Mouse (Mus musculus): Measurements from ENCODE around the gene Gm19684. TPM values are rescaled to one million over a fixed set of nuclear protein-coding genes. Genes with fewer than 3 reads are reported as not detected.
"Not testable (repeated sequence)": the region's sequence is repeated elsewhere in the genome, so short reads cannot be mapped to it uniquely, and the experiment has no call there.

Gene Gm19684
- total RNA-seq, 2 experiments from 2014 or later, result not detected

DNA sequence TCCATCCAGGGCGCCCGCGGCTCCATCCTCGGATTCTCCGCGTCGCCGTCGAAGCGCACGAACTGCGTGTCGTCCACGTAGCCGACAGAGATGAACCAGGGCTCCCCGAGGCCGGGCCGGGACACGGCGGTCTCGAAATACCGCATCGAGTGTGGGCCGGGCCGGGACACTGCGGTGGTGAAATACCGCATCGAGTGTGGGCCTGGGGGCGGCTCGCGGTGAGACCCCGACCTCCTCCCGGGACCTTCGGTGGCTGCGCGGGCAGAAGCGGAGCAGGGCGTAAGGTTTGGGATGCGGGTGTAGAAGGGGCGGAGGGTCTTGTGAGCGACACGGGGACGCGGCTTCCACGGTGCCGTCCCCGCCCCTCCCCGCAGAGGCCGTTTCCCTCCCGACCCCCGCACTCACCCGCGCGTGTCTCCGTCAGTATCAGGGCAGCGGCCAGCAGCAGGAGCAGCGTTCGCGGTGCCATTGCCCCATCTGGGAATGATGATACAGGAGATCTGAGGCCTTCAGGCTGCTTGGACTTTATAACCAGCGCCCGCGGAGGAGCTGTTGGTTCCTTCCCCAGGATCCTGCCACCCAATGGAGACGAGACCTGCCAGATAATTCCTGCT is 46.7 kb downstream of the Gm19684 start, which contains the start of gene Gm8909:
TSS of gene Gm8909 (minus strand) at position 499 of the 614 bp plus-strand sequence.
- H3K4me3 ChIP-seq, result no peak within 1 kb of the TSS
- no peak for TF ChIP-seq CTCF (IDR thresholded peaks at IDR 0.05)
- intact Hi-C loops (cut with DNase I), result no loop called here
- DNase-seq (ENCODE audit: extremely low spot score in 1 of 2, low spot score in 2 of 2), result no peak
- H3K27ac ChIP-seq, result no peak within 1 kb of the TSS

DNA sequence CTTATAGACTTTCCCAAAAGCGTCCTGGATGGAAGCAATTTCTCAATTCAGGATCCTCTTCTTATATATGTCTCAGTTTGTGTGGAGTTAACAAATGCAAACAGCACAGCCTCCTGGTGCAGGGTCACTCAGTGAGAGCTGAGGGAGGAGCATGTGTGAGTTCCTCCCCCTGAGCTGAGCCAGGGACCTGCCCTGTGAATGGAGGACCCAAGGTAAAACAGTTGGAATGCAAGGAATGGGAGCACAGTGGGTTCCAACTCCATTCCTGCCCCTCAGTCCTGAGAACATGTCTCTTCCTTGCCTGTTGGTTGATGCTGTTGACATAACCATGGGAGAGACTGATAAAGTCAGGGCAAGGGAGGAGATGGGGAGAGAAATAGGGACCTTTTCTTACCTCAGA is 47.6 kb downstream of the Gm19684 start:
- H3K27ac ChIP-seq; intact Hi-C loops (cut with DNase I); DNase-seq (ENCODE audit: extremely low spot score in 1 of 2, low spot score in 2 of 2); H3K4me3 ChIP-seq: not testable (repeated sequence)

DNA sequence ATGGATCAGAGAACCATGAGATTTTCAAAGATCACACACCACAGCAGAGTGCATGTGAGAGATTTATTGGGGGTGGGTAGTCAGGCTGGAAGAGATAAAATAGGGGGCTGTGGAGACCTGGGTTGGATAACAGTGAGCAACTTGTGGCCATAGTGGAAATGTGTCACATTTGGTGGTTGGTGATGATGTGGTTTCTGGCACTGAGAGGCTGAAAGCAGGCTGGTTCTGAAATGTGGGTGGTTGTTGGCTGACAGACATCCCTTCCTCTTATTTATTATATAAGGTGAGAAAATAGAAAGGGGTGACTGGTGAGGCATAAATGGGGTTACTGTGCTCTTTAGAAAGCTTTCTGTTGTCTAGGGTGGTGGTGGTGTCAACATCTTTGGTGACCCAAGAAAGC is 48.3 kb downstream of the Gm19684 start:
- Histone ChIP-seq H3K4me3 (no peak overlapping the region), H3K27ac (no peak overlapping the region)
- DNase-seq (ENCODE audit: extremely low spot score in 1 of 2, low spot score in 2 of 2), result no peak
- intact Hi-C loops (cut with DNase I), result no loop called here
- TF ChIP-seq CTCF (IDR thresholded peaks at IDR 0.05), result no peak

DNA sequence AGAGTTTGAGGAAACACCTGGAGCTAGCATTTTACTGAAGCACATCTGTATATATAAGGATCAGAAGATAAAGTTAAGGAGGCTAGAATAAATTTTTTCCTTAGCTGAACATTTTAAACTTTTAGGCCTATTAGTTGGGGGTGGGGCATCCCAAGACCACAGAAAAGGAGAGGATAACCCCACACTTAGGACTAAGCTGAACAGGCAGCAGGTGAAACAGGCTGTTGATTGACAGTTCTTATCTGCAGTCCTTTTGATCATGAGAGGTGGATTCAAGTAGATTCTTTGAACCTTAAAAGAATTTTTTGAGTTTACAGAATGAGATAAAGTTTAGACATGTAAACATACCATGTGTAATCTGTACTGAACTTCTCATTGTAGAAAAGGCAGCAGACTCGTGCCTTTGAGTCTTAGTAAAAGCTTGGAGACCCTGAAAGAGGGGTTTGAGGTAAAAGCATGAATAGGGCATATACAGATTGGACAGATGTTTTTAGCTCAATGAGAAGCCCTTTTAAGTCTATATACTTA is 48.9 kb downstream of the Gm19684 start:
- Histone ChIP-seq H3K27ac (no peak overlapping the region), H3K4me3 (no peak overlapping the region)
- intact Hi-C loops (cut with DNase I), result no loop called here
- no peak for TF ChIP-seq CTCF (IDR thresholded peaks at IDR 0.05)
- no peak for DNase-seq (ENCODE audit: extremely low spot score in 1 of 2, low spot score in 2 of 2)

DNA sequence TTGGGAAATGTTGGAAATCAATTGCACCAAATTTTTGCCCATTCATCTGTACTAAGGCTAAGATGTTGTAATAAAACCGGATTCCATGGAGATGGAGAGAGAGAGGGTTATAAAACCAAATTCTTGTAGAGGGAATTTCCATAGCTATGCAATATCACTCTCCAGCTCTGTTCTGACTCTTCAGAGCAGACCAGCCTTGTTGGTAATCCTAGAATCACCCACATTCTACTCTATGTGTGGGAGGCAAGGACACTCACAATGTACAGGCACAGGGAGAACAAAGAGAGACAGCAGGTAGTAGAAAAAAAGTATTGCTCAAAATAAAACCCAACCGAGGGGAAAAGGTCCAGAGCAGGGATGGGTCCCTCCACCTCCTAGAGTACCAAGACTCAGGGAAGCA is 54.7 kb downstream of the Gm19684 start:
- H3K27ac ChIP-seq; intact Hi-C loops (cut with DNase I); DNase-seq (ENCODE audit: extremely low spot score in 1 of 2, low spot score in 2 of 2); H3K4me3 ChIP-seq: not testable (repeated sequence)

DNA sequence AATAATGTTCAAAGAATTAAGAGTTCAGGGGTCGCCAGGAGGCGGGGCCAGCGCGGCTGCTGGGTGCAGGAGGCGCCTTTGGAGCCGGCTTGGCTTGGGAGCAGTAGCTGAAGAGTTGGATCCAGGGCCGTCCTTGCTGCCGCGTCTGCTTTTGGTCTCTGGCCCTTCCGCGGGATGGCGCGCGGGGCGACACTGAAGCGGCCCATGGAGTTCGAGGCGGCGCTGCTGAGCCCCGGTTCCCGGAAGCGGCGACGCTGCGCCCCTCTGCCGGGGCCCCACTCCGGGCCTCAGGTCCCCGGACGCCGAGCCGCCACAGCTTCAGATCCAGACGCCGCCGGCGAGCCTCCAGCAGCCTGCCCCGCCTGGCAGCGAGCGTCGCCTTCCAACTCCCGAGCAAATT is 57.5 kb downstream of the Gm19684 start:
- H3K27ac ChIP-seq; intact Hi-C loops (cut with DNase I); DNase-seq (ENCODE audit: extremely low spot score in 1 of 2, low spot score in 2 of 2); H3K4me3 ChIP-seq: not testable (repeated sequence)

Other genes starting within 250 kb of the Gm19684 start
- gene Dhx16, start 241.9 kb upstream of the Gm19684 start, total RNA-seq (2021), result 10 to 100 TPM; 30.0 to 39.7 TPM
- 10 to 100 TPM; 58.9 to 59.3 TPM for gene 2310061I04Rik, start 224.2 kb upstream of the Gm19684 start, total RNA-seq (2021)
- 10 to 100 TPM; 51.8 to 63.6 TPM for gene Atat1, start 211.6 kb upstream of the Gm19684 start, total RNA-seq (2021)
- 10 to 100 TPM; 38.0 to 44.3 TPM for gene Mrps18b, start 205.3 kb upstream of the Gm19684 start, total RNA-seq (2021)
- gene Ppp1r10, start 205.2 kb upstream of the Gm19684 start, total RNA-seq (2021), result 10 to 100 TPM; 68.8 to 70.6 TPM
- 10 to 100 TPM; 70.4 to 72.6 TPM for gene Abcf1, start 151.9 kb upstream of the Gm19684 start, total RNA-seq (2021)
- 100 to 1,000 TPM; 186 TPM for gene Gnl1, start 141.8 kb upstream of the Gm19684 start, total RNA-seq (2021)
- gene Prr3, start 141.4 kb upstream of the Gm19684 start, total RNA-seq (2021), result 10 to 100 TPM; 40.8 to 43.9 TPM
- 1 to 10 TPM; 1.1 to 2.5 TPM for gene H2-T24, start 101.1 kb upstream of the Gm19684 start, total RNA-seq (2021)
- gene H2-T23, start 88.8 kb upstream of the Gm19684 start, total RNA-seq (2021), result 10 to 100 TPM; 13.6 to 17.2 TPM
- gene H2-T22, start 78.9 kb upstream of the Gm19684 start, total RNA-seq (2021), result 10 to 100 TPM; 13.7 to 14.8 TPM
- gene Gm6034, start 78.7 kb upstream of the Gm19684 start, total RNA-seq (2021), result not detected
- 1 to 10 TPM; 1.1 to 1.5 TPM for gene Gm11127, start 63.3 kb upstream of the Gm19684 start, total RNA-seq (2021)
- gene Gm7030, start 7.7 kb downstream of the Gm19684 start, total RNA-seq (2021), result not detected
- gene Gm8909, start 46.9 kb downstream of the Gm19684 start, total RNA-seq (2021), result not detected
- gene H2-T3, start 68.6 kb downstream of the Gm19684 start, total RNA-seq (2021), result not detected
- 10 to 100 TPM; 44.5 to 45.1 TPM for gene Rpp21, start 136.4 kb downstream of the Gm19684 start, total RNA-seq (2021)
- 10 to 100 TPM; 25.1 to 27.2 TPM for gene Trim39, start 150.6 kb downstream of the Gm19684 start, total RNA-seq (2021)
- not detected for gene H2-M10.2, start 164.8 kb downstream of the Gm19684 start, total RNA-seq (2021)
- gene H2-M10.1, start 204.5 kb downstream of the Gm19684 start, total RNA-seq (2021), result not detected
- gene H2-M10.3, start 246.7 kb downstream of the Gm19684 start, total RNA-seq (2021), result not detected